15 mouse cellular contexts compared by ENCODE assay signal in the genomic region with DNA sequence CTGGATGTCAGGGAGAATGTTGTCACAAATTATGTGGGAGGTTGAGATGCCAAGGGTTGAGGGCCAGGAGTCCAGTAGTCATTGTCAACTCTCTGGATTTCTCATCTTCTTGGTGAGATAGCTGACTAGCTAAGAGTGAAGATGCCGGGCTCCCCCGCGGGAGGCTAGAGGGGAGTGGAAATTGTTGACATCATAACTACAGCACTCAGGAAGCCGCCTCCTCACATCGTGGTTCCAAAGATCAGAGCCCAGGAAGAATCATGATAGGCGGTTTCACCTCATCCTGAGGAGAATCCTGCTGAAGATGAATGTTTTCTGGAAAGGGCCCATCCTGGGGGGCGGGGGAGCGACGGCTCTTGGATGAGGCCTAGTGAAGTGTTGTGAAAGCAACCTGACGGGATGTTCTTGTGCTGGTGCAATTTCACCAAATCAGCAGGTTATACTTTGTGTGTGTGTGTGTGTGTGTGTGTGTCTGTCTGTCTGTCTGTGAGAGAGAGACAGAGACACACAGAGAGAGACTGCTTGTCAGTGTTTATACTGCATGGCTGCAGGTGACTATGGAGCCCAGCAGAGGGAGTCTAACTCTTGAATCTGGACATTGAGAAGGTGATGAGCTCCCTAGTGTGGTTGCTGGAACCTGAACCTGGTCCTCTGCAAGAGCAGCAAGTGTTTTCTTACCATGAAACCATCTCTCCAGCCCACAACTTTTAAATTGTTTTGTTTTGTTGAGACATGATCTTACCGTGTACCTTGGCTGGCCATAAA.
DNase-seq lines count a peak whose midpoint lies in the region; TF ChIP-seq lines count a peak whose summit lies in the region.
"Had no signal": no experiment of that assay in that cellular context is flagged by ENCODE, and none has a peak within 500 bp of the region (broad histone marks: within the 10 kb centered on the region; RNA-seq: fewer than 3 reads in every experiment).

No protein-coding gene starts in this region.

- H3K4me1 ChIP-seq in cerebellum, adult 2 months (ENCODE audit: control insufficient read depth, insufficient read depth, low read length): no peaks in the 10 kb centered on the region
- H3K4me1 ChIP-seq: embryonic facial prominence, embryonic 10.5 days; heart, embryonic 10.5 days had no signal

- TF ChIP-seq POLR2A in cerebellum, adult 2 months (IDR thresholded peaks at IDR 0.05; ENCODE audit: borderline replicate concordance, insufficient read depth, low read length): no peak

- no peak overlapping the region for H3K4me3 ChIP-seq in cerebellum, adult 2 months (replicated peaks; ENCODE audit: insufficient read depth, low read depth, low read length)
- no peak overlapping the region for H3K4me3 ChIP-seq in layer of hippocampus, adult 2 months
- H3K4me3 ChIP-seq: embryonic facial prominence, embryonic 10.5 days; heart, embryonic 10.5 days; hindbrain, embryonic 10.5 days; lung, embryonic 15.5 days had no signal

- 83% methylated on average over 11 of the region's 11 CpGs for WGBS in cerebellum, adult 2 months

- no peak for DNase-seq in cerebellum, adult 2 months
- no peak for DNase-seq in cerebellum, adult 9-11 months
- DNase-seq in layer of hippocampus, adult 2 months (ENCODE audit: low spot score in 2 of 2): no peak
- DNase-seq in layer of hippocampus, adult 8-10 months (ENCODE audit: low spot score in 2 of 2): no peak
- peak; percentile 31 for DNase-seq in thymus, postnatal 14 days
- DNase-seq in thymus, adult 18-20 months: no peak
- DNase-seq in splenic B cell, adult 2 months (ENCODE audit: low read depth, low spot score): peak; percentile 23
- no peak for DNase-seq in left cerebral cortex, adult 9 months (ENCODE audit: low spot score in 2 of 2)
- DNase-seq: cerebellum, adult 8-10 months; midbrain, embryonic 14.5 days; thymus, adult 2 months had no signal

- H3K27me3 ChIP-seq in cerebellum, adult 2 months (ENCODE audit: control insufficient read depth, insufficient read depth, low read length): no peaks in the 10 kb centered on the region
- no peaks in the 10 kb centered on the region for H3K27me3 ChIP-seq in splenic B cell, adult 2 months (ENCODE audit: control insufficient read depth, insufficient read depth, low read length, poor library complexity, severe bottlenecking)
- H3K27me3 ChIP-seq: lung, embryonic 15.5 days had no signal

- H3K27ac ChIP-seq in cerebellum, adult 2 months (ENCODE audit: insufficient read depth, low read length): no peak overlapping the region
- peak overlapping the region; percentile 56 for H3K27ac ChIP-seq in layer of hippocampus, adult 2 months
- H3K27ac ChIP-seq: embryonic facial prominence, embryonic 10.5 days; heart, embryonic 10.5 days; hindbrain, embryonic 10.5 days; lung, embryonic 15.5 days had no signal

- H3K36me3 ChIP-seq in splenic B cell, adult 2 months (ENCODE audit: control insufficient read depth, insufficient read depth, low read length, poor library complexity, severe bottlenecking): peaks cover 5% of the 10 kb centered on the region; the same call in 1 of the 2 replicates

- 0 out of 2 replicates have a peak, but pooled peaks have one; percentile 17 for TF ChIP-seq CTCF in cerebellum, adult 2 months (IDR thresholded peaks at IDR 0.05; ENCODE audit: borderline replicate concordance, insufficient read depth, low read depth, low read length)
- peak; percentile 59 for TF ChIP-seq CTCF in layer of hippocampus, adult 2 months (conservative IDR thresholded peaks at IDR 0.05)

Comparison
In these comparisons a context has a peak if more than half of its experiments do, and no peak if none do; other contexts are left out.
1. DNase-seq: peak in thymus, postnatal 14 days (single experiment) and splenic B cell, adult 2 months (single experiment); none in cerebellum, adult 2 months (0 of 2), cerebellum, adult 9-11 months (single experiment), layer of hippocampus, adult 2 months (0 of 2), layer of hippocampus, adult 8-10 months (0 of 2), thymus, adult 18-20 months (0 of 2) and left cerebral cortex, adult 9 months (0 of 2).